In the genomic region with DNA sequence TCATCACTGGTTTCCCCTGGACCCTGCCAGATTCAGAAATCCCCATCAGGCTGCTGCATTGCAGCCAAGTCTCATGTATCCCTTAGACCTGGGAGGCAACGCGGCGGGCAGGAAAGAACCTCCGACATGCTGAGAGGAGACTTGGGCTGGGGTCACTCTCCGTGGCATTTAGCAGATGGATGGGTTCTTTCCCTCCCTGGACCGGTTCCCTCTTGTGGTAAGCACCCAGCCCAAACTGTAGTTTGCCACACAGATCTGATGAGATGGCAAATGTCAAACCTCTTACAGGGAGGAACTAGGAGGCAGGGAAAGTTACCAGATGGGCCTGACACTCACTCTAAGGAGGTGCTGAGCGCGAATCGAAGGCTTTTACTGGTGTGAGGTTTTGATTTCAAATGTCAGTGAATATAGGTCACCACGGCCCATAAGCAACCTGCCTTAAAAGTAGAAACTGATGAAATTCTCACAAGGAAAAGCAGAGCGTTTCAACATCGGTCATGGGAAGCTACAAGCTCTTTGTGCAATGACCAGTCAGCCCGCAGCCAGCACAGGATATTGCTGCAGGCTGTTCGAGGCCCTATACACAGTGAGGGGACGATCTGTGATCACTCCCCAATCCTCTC, we compare ENCODE assay signal across 15 mouse cellular contexts.
A peak's percentile ranks its signal among the peaks of the same experiment; 100 is the strongest.
DNase-seq lines count a peak whose midpoint lies in the region; ATAC-seq and TF ChIP-seq lines count a peak whose summit lies in the region.
"Had no signal": no experiment of that assay in that cellular context is flagged by ENCODE, and none has a peak within 500 bp of the region (broad histone marks: within the 10 kb centered on the region; RNA-seq: fewer than 3 reads in every experiment).

No protein-coding gene starts in this region.

- no peaks in the 10 kb centered on the region for H3K9me3 ChIP-seq in forebrain, postnatal 0 days (ENCODE audit: low read length)
- H3K9me3 ChIP-seq in forebrain, embryonic 11.5 days (ENCODE audit: control insufficient read depth, low read length): no peaks in the 10 kb centered on the region
- H3K9me3 ChIP-seq in lung, embryonic 14.5 days (ENCODE audit: low read depth, low read length): no peaks in the 10 kb centered on the region
- H3K9me3 ChIP-seq in midbrain, embryonic 15.5 days: no peaks in the 10 kb centered on the region
- H3K9me3 ChIP-seq: forebrain, embryonic 13.5 days; liver, embryonic 13.5 days; neural tube, embryonic 12.5 days had no signal

- H3K4me3 ChIP-seq in forebrain, postnatal 0 days (ENCODE audit: low read depth, low read length): no peak overlapping the region
- H3K4me3 ChIP-seq in forebrain, embryonic 11.5 days (ENCODE audit: low read depth, low read length): no peak overlapping the region
- H3K4me3 ChIP-seq in lung, embryonic 14.5 days (ENCODE audit: low read depth, low read length): no peak overlapping the region
- H3K4me3 ChIP-seq in midbrain, embryonic 15.5 days: no peak overlapping the region
- H3K4me3 ChIP-seq: forebrain, embryonic 13.5 days; layer of hippocampus, adult 2 months; liver, embryonic 13.5 days; neural tube, embryonic 12.5 days had no signal

- no peaks in the 10 kb centered on the region for H3K4me1 ChIP-seq in forebrain, postnatal 0 days (ENCODE audit: insufficient read depth)
- H3K4me1 ChIP-seq in forebrain, embryonic 11.5 days (replicated peaks; ENCODE audit: control insufficient read depth, insufficient read depth, low read length): no peaks in the 10 kb centered on the region
- H3K4me1 ChIP-seq in lung, embryonic 14.5 days (ENCODE audit: insufficient read depth): no peaks in the 10 kb centered on the region
- no peaks in the 10 kb centered on the region for H3K4me1 ChIP-seq in midbrain, embryonic 15.5 days
- H3K4me1 ChIP-seq: forebrain, embryonic 13.5 days; liver, embryonic 13.5 days; neural tube, embryonic 12.5 days had no signal

- H3K27ac ChIP-seq in forebrain, postnatal 0 days (ENCODE audit: low read depth, low read length): no peak overlapping the region
- H3K27ac ChIP-seq in forebrain, embryonic 11.5 days (ENCODE audit: low read depth, low read length): no peak overlapping the region
- no peak overlapping the region for H3K27ac ChIP-seq in lung, embryonic 14.5 days (ENCODE audit: low read depth)
- no peak overlapping the region for H3K27ac ChIP-seq in midbrain, embryonic 15.5 days
- H3K27ac ChIP-seq: forebrain, embryonic 13.5 days; layer of hippocampus, adult 2 months; liver, embryonic 13.5 days; neural tube, embryonic 12.5 days had no signal

- H3K36me3 ChIP-seq in forebrain, postnatal 0 days (ENCODE audit: insufficient read depth): no peaks in the 10 kb centered on the region
- H3K36me3 ChIP-seq in forebrain, embryonic 11.5 days (ENCODE audit: control insufficient read depth, insufficient read depth, low read length): no peaks in the 10 kb centered on the region
- H3K36me3 ChIP-seq in lung, embryonic 14.5 days (ENCODE audit: insufficient read depth): no peaks in the 10 kb centered on the region
- no peaks in the 10 kb centered on the region for H3K36me3 ChIP-seq in midbrain, embryonic 15.5 days (replicated peaks)
- H3K36me3 ChIP-seq: liver, embryonic 13.5 days; neural tube, embryonic 12.5 days had no signal

- WGBS in forebrain, postnatal 0 days: 70% methylated on average over 15 of the region's 15 CpGs
- 77% methylated on average over 15 of the region's 15 CpGs for WGBS in forebrain, embryonic 11.5 days
- WGBS in lung, embryonic 14.5 days: 44% methylated on average over 15 of the region's 15 CpGs
- WGBS in midbrain, embryonic 15.5 days: 80% methylated on average over 15 of the region's 15 CpGs

- intact Hi-C loops in heart, postnatal 25 days (cut with DNase I): no loop called here

- DNase-seq in forebrain, postnatal 0 days: peak; percentile 10
- no peak for DNase-seq in forebrain, embryonic 11.5 days (ENCODE audit: low spot score)
- peak; percentile 34 for DNase-seq in lung, embryonic 14.5 days
- no peak for DNase-seq in lung, postnatal 14 days
- DNase-seq in gastrocnemius, postnatal 25 days: peak; percentile 38
- no peak for DNase-seq in heart, postnatal 25 days (ENCODE audit: low spot score)
- DNase-seq: heart, postnatal 14 days; liver, embryonic 13.5 days; right cerebral cortex, postnatal 4 days; thymus, adult 2 months had no signal

- no peaks in the 10 kb centered on the region for H3K27me3 ChIP-seq in forebrain, postnatal 0 days (ENCODE audit: insufficient read depth, low read length)
- no peaks in the 10 kb centered on the region for H3K27me3 ChIP-seq in forebrain, embryonic 11.5 days (ENCODE audit: control insufficient read depth, insufficient read depth, low read length)
- H3K27me3 ChIP-seq in lung, embryonic 14.5 days (ENCODE audit: insufficient read depth, low read length): no peaks in the 10 kb centered on the region
- H3K27me3 ChIP-seq in midbrain, embryonic 15.5 days (replicated peaks): no peaks in the 10 kb centered on the region
- H3K27me3 ChIP-seq: forebrain, embryonic 13.5 days; liver, embryonic 13.5 days; neural tube, embryonic 12.5 days had no signal

- no peak overlapping the region for H3K4me2 ChIP-seq in forebrain, postnatal 0 days (ENCODE audit: low read depth)
- no peak overlapping the region for H3K4me2 ChIP-seq in forebrain, embryonic 11.5 days (ENCODE audit: low read depth, low read length, severe bottlenecking)
- no peak overlapping the region for H3K4me2 ChIP-seq in lung, embryonic 14.5 days
- no peak overlapping the region for H3K4me2 ChIP-seq in midbrain, embryonic 15.5 days
- H3K4me2 ChIP-seq: forebrain, embryonic 13.5 days; liver, embryonic 13.5 days; neural tube, embryonic 12.5 days had no signal

- TF ChIP-seq CTCF in forebrain, postnatal 0 days (IDR thresholded peaks at IDR 0.05; ENCODE audit: low read depth): no peak
- no peak for TF ChIP-seq CTCF in lung, embryonic 14.5 days (IDR thresholded peaks at IDR 0.05; ENCODE audit: low read depth)

- no peak overlapping the region for H3K9ac ChIP-seq in forebrain, postnatal 0 days
- no peak overlapping the region for H3K9ac ChIP-seq in forebrain, embryonic 11.5 days (ENCODE audit: low read length)
- H3K9ac ChIP-seq in lung, embryonic 14.5 days: no peak overlapping the region
- H3K9ac ChIP-seq in midbrain, embryonic 15.5 days: no peak overlapping the region
- H3K9ac ChIP-seq: forebrain, embryonic 13.5 days; liver, embryonic 13.5 days; neural tube, embryonic 12.5 days had no signal

- peak; percentile 42; the same call in 1 of the 2 replicates for ATAC-seq in forebrain, postnatal 0 days
- no peak for ATAC-seq in forebrain, embryonic 11.5 days (replicated peaks; ENCODE audit: low FRiP score)
- ATAC-seq in lung, embryonic 14.5 days (ENCODE audit: insufficient read depth): peak; percentile 28; the same call in 1 of the 2 replicates
- peak; percentile 78 for ATAC-seq in neutrophil, adult 5-6 weeks (ENCODE audit: extremely low read depth, insufficient number of reproducible peaks, low FRiP score, poor library complexity, severe bottlenecking)
- ATAC-seq in midbrain, embryonic 15.5 days (replicated peaks): no peak
- ATAC-seq: forebrain, embryonic 13.5 days had no signal

Comparison
In these comparisons a context has a peak if more than half of its experiments do, and no peak if none do; other contexts are left out.
1. ATAC-seq: peak in forebrain, postnatal 0 days (single experiment), lung, embryonic 14.5 days (single experiment) and neutrophil, adult 5-6 weeks (single experiment); none in forebrain, embryonic 11.5 days (single experiment) and midbrain, embryonic 15.5 days (single experiment).
2. DNase-seq: peak in forebrain, postnatal 0 days (single experiment), lung, embryonic 14.5 days (single experiment) and gastrocnemius, postnatal 25 days (single experiment); none in forebrain, embryonic 11.5 days (single experiment), lung, postnatal 14 days (single experiment) and heart, postnatal 25 days (single experiment).